Comparison of ENCODE assay signal across 8 mouse cellular contexts in the genomic region with DNA sequence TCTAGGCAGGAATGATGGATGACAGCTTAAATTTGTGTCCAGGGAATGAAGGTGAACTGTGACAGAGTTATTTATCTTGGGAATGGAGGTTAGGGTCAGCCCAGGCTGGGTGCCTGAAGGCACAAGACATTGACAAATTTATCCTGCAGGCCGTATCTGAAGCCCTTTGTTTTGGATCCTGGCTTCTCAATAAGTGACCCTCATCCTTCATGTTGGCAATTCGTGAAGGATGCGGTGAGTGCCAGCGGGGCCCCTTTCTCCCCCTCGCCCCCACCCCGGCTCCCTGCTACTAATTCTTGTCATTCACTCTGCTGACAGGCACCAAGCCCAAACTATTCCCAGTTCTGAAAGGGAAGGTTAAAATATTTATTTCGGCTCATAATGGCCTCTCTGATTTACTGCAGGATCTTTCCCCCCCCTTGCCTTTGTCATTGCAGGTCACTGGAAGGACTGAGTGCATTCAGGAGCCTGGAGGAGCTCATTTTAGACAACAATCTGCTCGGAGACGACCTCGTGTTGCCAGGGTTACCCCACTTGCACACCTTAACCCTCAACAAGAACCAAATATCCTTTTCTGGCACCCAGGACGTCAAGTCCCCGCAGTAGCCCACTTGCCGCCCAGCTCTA.
DNase-seq lines count a peak whose midpoint lies in the region; ATAC-seq and TF ChIP-seq lines count a peak whose summit lies in the region.

No protein-coding gene starts in this region.

- H3K9ac ChIP-seq in forebrain, embryonic 14.5 days (ENCODE audit: low read length) = peak overlapping the region; percentile 8; the same call in 1 of the 2 replicates
- H3K9ac ChIP-seq in stomach, postnatal 0 days (ENCODE audit: low read length) = no peak overlapping the region

- H3K36me3 ChIP-seq in forebrain, embryonic 14.5 days (ENCODE audit: control insufficient read depth, insufficient read depth, low read length) = no peaks in the 10 kb centered on the region
- H3K36me3 ChIP-seq in stomach, postnatal 0 days (ENCODE audit: control insufficient read depth, insufficient read depth, low read length) = no peaks in the 10 kb centered on the region
- no peaks in the 10 kb centered on the region for H3K36me3 ChIP-seq in heart, embryonic 10.5 days

- peak overlapping the region; percentile 3; the same call in 1 of the 2 replicates for H3K4me2 ChIP-seq in forebrain, embryonic 14.5 days (ENCODE audit: low read length)
- H3K4me2 ChIP-seq in stomach, postnatal 0 days (replicated peaks; ENCODE audit: low read depth) = peak overlapping the region; percentile 30

- H3K27me3 ChIP-seq in forebrain, embryonic 14.5 days (replicated peaks; ENCODE audit: control insufficient read depth, insufficient read depth, low read length) = 0 out of 2 replicates have a peak, but pooled peaks cover 6% of the 10 kb centered on the region
- H3K27me3 ChIP-seq in stomach, postnatal 0 days (ENCODE audit: control insufficient read depth, insufficient read depth, low read length) = no peaks in the 10 kb centered on the region
- peaks cover 30% of the 10 kb centered on the region for H3K27me3 ChIP-seq in heart, embryonic 10.5 days (ENCODE audit: insufficient read depth, poor library complexity, severe bottlenecking)

- WGBS in forebrain, embryonic 14.5 days = 27% methylated on average over 13 of the region's 13 CpGs
- 31% methylated on average over 13 of the region's 13 CpGs for WGBS in stomach, postnatal 0 days
- WGBS in heart, embryonic 10.5 days = 48% methylated on average over 13 of the region's 13 CpGs

- TF ChIP-seq CTCF in left cerebral cortex, adult 2 months (IDR thresholded peaks at IDR 0.05) = no peak
- TF ChIP-seq CTCF in stomach, postnatal 0 days (IDR thresholded peaks at IDR 0.05; ENCODE audit: low read depth) = no peak

- ATAC-seq in forebrain, embryonic 14.5 days = peak; percentile 40; the same call in 1 of the 2 replicates
- no peak for ATAC-seq in stomach, postnatal 0 days (ENCODE audit: low FRiP score, low TSS enrichment)

- H3K4me1 ChIP-seq in forebrain, embryonic 14.5 days (ENCODE audit: control insufficient read depth, insufficient read depth, low read length) = peaks cover 10% of the 10 kb centered on the region
- 0 out of 2 replicates have a peak, but pooled peaks cover 2% of the 10 kb centered on the region for H3K4me1 ChIP-seq in stomach, postnatal 0 days (replicated peaks; ENCODE audit: control insufficient read depth, insufficient read depth)
- H3K4me1 ChIP-seq in heart, embryonic 10.5 days = peaks cover 23% of the 10 kb centered on the region

- no peaks in the 10 kb centered on the region for H3K9me3 ChIP-seq in forebrain, embryonic 14.5 days (replicated peaks; ENCODE audit: control insufficient read depth, low read length)
- no peaks in the 10 kb centered on the region for H3K9me3 ChIP-seq in stomach, postnatal 0 days (ENCODE audit: control insufficient read depth, low read length)
- H3K9me3 ChIP-seq in heart, embryonic 10.5 days = no peaks in the 10 kb centered on the region

- H3K27ac ChIP-seq in left cerebral cortex, adult 2 months = no peak overlapping the region
- H3K27ac ChIP-seq in forebrain, embryonic 14.5 days (ENCODE audit: low read depth, low read length) = no peak overlapping the region
- no peak overlapping the region for H3K27ac ChIP-seq in stomach, postnatal 0 days (replicated peaks)
- H3K27ac ChIP-seq in heart, embryonic 10.5 days = no peak overlapping the region

- peak in 1 of 2 experiments; percentile 13 for DNase-seq in left cerebral cortex, adult 2 months (ENCODE audit: extremely low spot score in 1 of 2, low spot score in 2 of 2)
- DNase-seq in left cerebral cortex, postnatal 14 days (ENCODE audit: low spot score in 2 of 2) = no peak
- DNase-seq in forebrain, embryonic 14.5 days (ENCODE audit: low spot score) = no peak
- DNase-seq in kidney, postnatal 25 days = peak; percentile 12 to 47
- DNase-seq in stomach, postnatal 0 days (ENCODE audit: low spot score) = no peak
- no peak for DNase-seq in left cerebral cortex, adult 18-20 months (ENCODE audit: low spot score in 2 of 2)
- no peak for DNase-seq in heart, embryonic 10.5 days (ENCODE audit: low spot score)
- no peak for DNase-seq in heart, postnatal 36 days

- peak overlapping the region; percentile 43 for H3K4me3 ChIP-seq in left cerebral cortex, adult 2 months
- no peak overlapping the region for H3K4me3 ChIP-seq in forebrain, embryonic 14.5 days (ENCODE audit: low read depth, low read length)
- no peak overlapping the region for H3K4me3 ChIP-seq in stomach, postnatal 0 days (ENCODE audit: low read depth, low read length)
- no peak overlapping the region for H3K4me3 ChIP-seq in heart, embryonic 10.5 days

- intact Hi-C loops in left cerebral cortex, adult 2 months (cut with DNase I) = loop anchor here (1.0 to 10.0 kb wide), 7 partner anchors 130 to 827 kb away; no protein-coding TSS in a partner anchor
- intact Hi-C loops in left cerebral cortex, postnatal 14 days (cut with DNase I) = loop anchor here (2.0 to 10.0 kb wide), 5 partner anchors 133 to 591 kb away; no protein-coding TSS in a partner anchor
- intact Hi-C loops in heart, postnatal 36 days (cut with DNase I) = loop anchor here (1.0 to 10.0 kb wide), 6 partner anchors 231 to 950 kb away; no protein-coding TSS in a partner anchor

- TF ChIP-seq EP300 in stomach, postnatal 0 days (optimal IDR thresholded peaks at IDR 0.05) = no peak

Comparison
In these comparisons a context has a peak if more than half of its experiments do, and no peak if none do; other contexts are left out.
1. DNase-seq: peak in kidney, postnatal 25 days (2 of 2); none in left cerebral cortex, postnatal 14 days (0 of 2), forebrain, embryonic 14.5 days (single experiment), stomach, postnatal 0 days (single experiment), left cerebral cortex, adult 18-20 months (0 of 2), heart, embryonic 10.5 days (single experiment) and heart, postnatal 36 days (0 of 2).